Mouse (Mus musculus) brain, embryonic 14.5 days (tissue): ENCODE measurements at regions not wholly inside any gene's neighbourhood (a gene's known extent, or its start where the extent isn't known, plus 50 kb on each side); places are given as distances from the start of the nearest gene placed in this dataset.

Experiments used
- CTCF ChIP-seq: fragments of 200-500 bp; IDR thresholded peaks from 2 replicates; pipeline ENCODE4 v1.5.1; 2012; ENCODE audit warnings: inconsistent platforms, mild to moderate bottlenecking, moderate library complexity, borderline replicate concordance; ENCODE audit not compliant: insufficient read depth, insufficient read length; ENCODE audit errors: extremely low read depth
- POLR2A ChIP-seq: fragments of 200-500 bp; IDR thresholded peaks from 2 replicates; pipeline ENCODE4 v1.6.1; 2012; ENCODE audit warnings: mild to moderate bottlenecking, inconsistent platforms, borderline replicate concordance; ENCODE audit not compliant: poor library complexity, insufficient read depth, insufficient read length, severe bottlenecking; ENCODE audit errors: extremely low read depth

DNA sequence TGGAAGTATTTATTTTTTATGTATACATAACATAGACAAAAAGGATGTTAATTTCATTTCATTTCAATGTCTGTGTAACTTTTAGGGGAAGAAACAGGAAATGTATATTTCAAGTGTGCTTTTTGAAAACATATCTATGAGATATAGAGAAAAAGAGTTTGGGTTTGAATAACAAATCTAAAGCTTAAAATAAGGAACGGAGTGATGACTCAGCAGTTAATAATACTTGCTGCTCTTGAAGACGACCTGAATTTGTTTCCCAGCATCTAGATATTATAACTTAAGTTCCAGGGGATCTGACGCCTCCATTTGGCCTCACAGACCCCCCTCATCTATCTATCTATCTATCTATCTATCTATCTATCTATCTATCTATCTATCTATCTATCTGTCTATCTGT lies 290.1 kb upstream of the Tom1l1 start:
- TF ChIP-seq POLR2A = no peak
- TF ChIP-seq CTCF = no peak
